Mouse (Mus musculus): ENCODE data around the gene Espl1.

Gene Espl1

DNA sequence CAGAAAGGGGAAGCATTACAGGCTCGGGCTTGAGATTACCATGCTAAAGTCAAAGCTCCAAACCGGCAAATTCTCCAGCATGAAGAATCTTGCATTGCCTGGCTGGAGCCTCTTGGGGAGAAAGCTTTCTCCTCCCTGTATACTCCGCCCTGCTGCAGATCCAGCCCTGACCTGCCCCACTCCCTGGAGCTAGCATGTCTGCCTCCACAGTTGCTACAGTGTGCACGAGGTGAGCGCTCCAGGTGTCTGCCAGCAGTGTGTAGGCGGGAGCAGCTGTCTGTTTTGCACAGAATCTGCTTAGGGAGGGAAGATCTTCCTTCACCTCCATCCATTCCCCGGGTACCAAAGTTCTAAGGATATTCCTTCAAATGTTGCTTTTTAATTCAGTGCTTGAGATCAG lies 33.5 kb upstream of the Espl1 start:
- no peak for TF ChIP-seq GATA4 (IDR thresholded peaks at IDR 0.05; ENCODE audit: insufficient replicate concordance, low read length)

DNA sequence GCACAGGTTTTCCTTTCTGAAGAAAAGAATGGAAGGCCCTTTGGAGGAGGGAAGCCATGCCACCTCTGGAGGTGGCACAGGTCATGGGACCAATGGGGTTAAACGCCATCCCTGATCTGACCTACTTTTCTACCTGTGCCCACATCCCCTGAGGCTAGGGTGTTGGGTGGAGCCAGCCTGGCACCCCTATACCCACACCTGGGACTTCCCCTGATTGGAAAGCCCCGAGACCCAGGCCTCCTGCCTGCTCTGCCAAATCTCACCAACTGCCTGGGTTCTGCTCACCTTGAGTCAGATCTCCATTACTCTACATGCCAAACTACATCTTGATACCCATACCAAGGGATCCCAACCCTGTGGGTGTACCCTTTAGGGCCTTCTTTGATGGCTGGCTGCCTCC lies 33.0 kb upstream of the Espl1 start:
- TF ChIP-seq GATA4 (IDR thresholded peaks at IDR 0.05; ENCODE audit: insufficient replicate concordance, low read length), result no peak

DNA sequence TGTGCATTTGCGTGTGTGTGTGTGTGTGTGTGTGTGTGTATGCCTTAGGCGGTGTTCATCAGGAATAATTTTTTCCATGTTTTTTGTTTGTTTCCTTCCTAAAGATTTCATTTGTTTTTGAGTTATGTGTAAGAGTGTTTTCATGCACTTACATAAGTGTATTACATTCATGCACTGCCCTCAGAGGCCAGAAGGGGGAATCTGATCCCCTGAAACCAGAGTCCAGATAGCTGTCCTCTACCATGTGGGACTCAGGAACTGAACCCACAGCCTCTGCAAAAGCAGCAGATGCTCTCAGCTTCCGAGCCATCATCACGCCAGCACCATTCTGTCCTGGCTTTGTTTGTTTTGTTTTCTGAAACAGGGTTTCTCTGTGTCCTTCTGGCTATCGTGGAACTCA lies 30.5 kb upstream of the Espl1 start:
- TF ChIP-seq GATA4 (IDR thresholded peaks at IDR 0.05; ENCODE audit: insufficient replicate concordance, low read length), result no peak

DNA sequence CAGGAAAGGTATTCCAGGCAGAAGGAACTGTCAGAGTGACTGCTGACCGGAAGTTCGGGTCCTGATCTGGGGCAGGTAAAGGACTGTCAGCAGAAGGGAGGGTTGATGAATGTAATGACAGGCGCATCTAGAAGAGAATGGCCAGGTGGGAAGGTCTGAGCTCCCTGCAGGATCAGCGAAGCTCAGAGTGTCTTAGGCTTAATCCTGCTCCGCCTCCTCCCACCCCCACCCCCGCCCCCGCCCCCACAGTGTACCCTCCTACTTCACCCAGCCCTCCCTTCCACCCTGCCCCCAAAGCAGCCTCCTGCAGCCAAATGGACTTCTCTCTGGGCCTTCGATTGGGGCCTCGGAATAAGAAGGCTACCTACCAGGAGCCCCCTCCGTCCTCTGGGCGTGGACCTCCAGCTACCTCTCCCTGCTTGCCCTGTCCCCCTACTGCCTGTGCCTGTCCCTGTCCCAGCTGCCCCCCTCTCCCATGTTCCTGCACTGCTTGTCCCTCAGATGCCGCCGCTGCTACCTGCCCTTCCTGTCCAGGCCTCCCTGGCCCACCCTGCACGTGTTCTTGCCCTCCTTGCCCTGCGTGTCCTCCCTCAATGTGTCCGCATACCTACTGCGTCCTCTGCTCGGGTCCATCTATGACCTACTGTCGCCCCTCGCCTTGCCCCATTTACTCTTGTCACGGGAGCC lies 25.6 kb upstream of the Espl1 start, which contains the start of gene Gm9918:
Gm9918 (plus strand) TSS at position 290 of the 687 bp plus-strand sequence.
- no peak for TF ChIP-seq GATA4 (IDR thresholded peaks at IDR 0.05; ENCODE audit: insufficient replicate concordance, low read length)

DNA sequence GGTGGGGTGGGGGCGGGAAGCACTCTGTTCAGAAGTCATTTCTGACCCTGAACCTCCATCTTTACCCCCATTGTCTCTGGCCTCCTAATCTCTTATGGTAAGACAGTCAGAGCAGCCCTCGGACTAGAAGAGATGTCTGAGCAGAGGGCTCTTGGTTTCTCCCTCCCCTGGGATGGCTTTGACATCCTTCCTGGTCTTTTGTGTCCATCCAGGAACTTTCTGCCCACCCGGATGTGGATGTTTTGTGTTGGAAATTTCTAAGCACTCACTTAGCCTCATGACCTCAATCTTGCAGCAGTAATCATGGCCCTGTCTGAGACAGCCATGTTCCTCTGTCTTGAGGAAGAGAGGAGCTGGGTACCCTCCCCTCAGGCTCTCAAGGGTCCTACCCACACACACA lies 24.6 kb upstream of the Espl1 start:
- TF ChIP-seq GATA4 (IDR thresholded peaks at IDR 0.05; ENCODE audit: insufficient replicate concordance, low read length), result no peak

DNA sequence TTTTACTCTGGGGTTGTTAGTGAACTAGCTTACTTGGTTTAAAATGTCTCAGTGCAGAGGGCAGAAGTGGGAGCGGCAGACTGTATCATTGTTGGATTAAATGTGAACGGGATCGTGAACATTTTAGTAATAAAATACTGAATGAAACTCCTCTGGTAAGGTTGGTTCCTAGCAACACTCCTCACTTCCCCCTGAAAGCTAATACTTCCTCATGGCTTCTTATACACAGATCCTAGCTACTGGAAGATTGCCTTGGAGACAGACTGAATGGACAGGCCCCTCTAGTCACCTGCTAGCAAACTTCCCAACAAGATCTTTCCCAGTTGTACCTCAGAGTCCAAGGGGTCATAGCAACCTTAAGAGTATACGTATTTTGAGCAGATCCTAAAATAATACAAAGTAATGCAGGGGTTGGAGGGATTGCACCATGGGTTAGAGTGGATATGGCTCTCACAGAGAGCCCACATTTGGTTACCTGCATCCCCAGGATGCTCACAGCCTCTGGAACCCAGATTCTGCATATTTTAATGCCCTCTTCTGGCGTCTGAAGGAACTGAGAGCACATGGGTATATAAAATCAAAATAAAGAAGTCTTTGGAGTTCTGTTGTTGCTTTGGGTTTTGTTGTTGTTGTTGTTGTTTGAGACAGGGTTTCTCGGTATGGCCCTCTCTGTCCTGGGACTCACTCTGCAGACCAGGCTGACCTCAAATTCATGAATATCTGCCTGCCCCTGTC lies 21.9 kb upstream of the Espl1 start:
- TF ChIP-seq GATA4 (IDR thresholded peaks at IDR 0.05; ENCODE audit: insufficient replicate concordance, low read length), result no peak

DNA sequence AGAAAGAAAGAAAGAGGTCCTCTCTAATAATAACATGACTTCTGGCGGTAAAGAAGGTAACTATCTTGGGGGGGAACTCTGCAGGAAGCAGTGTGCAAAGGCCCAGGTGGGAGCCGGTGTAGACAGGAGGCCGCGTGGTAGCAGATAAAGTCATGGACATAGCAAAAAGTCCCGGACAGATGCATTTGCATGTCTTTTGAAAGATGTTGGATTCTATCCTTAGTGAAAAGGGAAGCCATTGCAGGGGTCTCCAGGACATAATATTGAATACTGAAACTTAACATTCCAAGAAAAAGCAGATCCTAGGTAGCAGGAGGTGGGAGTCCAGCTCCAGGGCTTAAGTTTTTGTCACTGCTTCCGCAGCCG lies 17.4 kb upstream of the Espl1 start:
- TF ChIP-seq GATA4 (IDR thresholded peaks at IDR 0.05; ENCODE audit: insufficient replicate concordance, low read length), result no peak

DNA sequence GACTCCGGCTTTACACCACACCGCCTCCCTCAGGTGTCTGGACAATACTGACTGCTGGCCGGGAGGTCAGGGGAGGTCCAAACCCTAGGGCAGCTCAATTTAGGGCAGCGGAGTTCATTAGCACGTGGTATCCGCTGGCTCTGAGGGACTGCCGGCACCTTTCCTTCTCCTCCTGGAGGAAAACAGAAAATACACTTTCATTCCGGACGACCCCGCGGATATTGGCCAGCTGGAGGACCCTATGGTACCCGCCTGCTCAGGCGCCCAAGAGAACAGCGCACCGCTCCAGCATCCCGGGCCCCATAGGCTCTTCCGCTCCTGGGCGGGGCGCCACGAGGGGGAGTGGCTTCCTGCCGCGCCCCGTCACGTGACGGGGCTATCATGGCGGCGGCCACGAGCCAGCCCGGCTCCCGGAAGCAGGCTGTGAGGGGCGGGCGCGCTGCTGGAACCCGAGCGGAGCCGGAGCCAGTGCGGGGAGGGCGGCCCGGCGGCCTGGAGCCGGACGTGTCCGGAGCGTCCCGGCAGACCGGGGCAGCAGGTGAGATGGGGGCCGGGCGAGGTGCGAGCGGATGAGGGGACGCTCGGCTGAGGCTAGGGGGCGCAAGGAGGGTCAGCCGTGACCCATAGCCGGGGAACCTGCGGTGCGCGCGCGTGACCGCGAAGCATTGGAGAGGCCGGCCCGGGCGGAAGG lies 16.8 kb upstream of the Espl1 start, which contains the start of gene Mfsd5:
Mfsd5 (plus strand) TSS at position 363 of the 691 bp plus-strand sequence.
- TF ChIP-seq GATA4 (IDR thresholded peaks at IDR 0.05; ENCODE audit: insufficient replicate concordance, low read length), result peak; percentile 75; the same call in 1 of the 2 replicates

DNA sequence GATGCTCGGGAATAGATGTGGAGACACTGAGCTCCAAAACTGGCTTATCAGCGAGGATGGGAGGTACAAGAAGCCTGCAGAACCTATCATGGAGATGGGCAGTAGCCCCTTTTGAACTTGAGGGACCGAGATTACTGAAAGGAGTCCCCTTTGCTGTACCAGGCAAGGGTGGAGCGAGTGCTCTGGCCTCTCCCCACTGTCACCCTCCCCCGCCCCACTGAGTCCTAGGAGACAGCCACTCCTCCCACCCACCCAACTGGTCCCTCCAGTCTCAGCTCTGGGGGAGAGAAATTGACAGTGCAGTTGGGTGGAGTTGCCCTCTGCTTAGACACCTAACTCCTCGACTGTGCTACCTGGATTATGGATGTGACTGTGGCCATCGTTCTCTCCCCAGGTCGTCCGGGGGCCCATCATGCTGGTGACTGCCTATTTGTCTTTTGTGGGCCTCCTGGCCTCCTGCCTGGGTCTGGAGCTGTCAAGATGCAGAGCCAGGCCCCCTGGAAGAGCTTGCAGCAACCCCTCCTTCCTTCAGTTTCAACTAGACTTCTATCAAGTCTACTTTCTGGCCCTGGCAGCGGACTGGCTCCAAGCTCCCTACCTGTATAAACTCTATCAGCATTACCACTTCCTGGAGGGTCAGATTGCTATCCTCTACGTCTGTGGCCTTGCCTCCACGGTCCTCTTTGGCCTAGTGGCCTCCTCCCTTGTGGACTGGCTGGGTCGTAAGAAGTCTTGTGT lies 16.1 kb upstream of the Espl1 start:
- TF ChIP-seq GATA4 (IDR thresholded peaks at IDR 0.05; ENCODE audit: insufficient replicate concordance, low read length), result no peak

DNA sequence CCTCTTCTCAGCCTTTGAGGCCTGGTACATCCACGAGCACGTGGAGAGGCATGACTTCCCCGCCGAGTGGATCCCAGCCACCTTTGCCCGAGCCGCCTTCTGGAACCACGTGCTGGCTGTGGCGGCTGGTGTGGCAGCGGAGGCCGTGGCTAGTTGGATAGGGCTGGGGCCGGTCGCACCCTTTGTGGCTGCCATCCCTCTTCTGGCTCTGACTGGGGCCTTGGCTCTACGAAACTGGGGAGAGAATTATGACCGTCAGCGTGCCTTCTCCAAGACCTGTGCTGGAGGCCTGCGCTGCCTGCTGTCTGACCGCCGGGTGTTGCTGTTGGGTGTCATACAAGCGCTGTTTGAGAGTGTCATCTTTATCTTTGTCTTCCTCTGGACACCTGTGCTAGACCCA lies 15.4 kb upstream of the Espl1 start:
- TF ChIP-seq GATA4 (IDR thresholded peaks at IDR 0.05; ENCODE audit: insufficient replicate concordance, low read length), result no peak

DNA sequence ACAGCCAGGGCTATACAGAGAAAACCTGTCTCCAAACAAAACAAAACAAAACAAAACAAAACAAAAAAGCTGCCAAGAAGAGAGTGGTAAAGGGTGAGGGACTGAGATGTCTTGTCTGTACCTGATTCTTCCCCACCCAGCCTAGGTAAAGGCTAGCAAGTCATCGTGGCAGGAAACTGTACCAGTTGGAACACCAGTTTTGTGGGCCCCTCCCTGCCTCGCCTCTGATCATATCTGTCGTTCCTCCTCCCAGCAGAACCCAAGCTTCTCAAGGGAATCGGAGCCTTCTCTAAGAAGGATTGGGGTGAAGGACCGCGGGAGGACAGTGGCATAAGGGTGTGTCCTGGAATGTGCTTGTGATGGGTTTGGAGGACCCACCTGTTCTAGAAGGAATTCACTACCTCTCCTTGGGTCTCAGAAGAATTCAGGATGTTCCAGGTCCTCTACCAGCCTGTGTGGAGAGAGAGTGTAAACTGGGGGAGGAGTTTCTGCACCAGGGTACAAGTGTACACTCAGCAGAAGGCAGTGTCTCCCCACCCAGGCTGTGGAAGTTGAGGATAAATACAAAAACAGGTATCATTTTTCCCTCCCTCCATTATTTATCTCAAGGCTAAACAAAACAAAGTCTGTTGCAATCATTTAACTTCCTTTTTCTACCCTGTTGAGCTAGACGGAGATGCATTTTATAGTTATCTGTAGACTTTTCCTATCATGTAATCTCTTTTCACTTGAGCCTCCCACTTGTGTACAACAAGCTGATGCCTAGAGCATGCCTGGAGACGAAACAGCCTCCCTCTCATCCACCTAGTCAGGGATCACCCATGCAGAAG lies 13.4 kb upstream of the Espl1 start:
- TF ChIP-seq GATA4 (IDR thresholded peaks at IDR 0.05; ENCODE audit: insufficient replicate concordance, low read length), result no peak

DNA sequence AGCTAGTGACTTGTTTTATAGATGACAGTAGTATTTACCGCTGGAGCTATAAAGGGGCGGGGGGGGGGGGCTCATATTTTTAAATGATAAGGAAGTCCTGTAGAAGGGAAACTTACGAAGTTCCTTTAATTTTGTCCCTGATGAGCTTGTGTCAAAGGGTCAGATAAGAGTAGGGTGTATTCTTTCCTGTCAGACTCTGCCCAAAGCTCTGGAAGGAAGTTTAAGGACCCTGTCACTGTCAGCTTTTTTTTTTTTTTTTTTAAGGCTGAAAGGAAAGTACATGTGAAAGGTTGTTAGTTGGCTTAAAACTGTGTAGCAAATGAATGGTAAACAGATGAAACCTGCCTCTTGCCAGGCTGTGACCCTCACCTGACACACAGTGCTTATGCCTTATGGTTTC lies 12.4 kb upstream of the Espl1 start:
- TF ChIP-seq GATA4 (IDR thresholded peaks at IDR 0.05; ENCODE audit: insufficient replicate concordance, low read length), result no peak

DNA sequence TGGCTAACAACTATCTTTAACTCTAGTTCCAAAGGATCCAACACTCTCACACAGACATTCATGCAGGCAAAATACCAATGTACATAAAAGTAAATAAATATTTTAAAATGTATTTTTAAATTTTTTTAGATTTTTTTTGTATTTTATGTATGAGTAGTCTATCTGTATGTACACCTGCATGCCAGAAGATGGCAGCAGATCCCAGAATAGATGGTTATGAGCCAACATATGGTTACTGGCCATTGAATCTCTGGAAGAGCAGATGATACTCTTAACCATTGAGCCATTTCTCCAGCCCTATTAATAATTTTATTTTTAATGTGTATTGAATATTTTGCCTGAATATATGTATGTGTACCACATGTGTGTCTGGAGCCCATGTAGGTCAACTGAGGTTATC lies 8.7 kb upstream of the Espl1 start:
- TF ChIP-seq GATA4 (IDR thresholded peaks at IDR 0.05; ENCODE audit: insufficient replicate concordance, low read length), result no peak

DNA sequence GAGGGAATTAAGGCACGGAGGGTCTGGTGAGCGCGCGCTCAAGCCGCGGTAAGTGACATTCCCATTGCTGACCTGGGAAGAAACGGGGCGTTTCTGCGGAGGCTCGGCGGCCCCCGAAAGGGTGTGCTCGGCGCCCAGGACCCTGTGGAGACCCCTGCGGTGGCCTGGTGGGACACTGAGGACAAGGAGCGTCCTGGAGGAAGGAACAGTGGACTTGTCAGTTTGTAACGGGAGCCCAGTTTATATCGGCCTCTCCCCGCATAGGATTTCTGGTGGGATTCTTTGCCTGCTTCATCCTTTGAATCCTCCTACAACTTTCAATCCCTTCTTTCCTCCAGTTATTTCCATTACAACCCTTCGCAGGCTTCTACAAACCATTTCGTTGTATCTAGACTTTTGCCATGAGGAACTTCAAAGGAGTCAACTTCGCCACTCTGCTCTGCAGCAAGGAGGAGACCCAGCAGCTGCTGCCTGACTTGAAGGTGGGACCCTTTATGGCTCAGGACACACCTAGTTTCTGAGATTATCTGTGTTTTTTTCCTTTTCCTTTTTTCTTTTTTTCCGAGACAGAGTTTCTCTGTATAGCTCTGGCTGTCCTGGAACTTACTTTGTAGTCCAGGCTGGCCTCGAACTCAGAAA lies 421 bp downstream of the Espl1 start:
- no peak for TF ChIP-seq GATA4 (IDR thresholded peaks at IDR 0.05; ENCODE audit: insufficient replicate concordance, low read length)

Data from liver, adult (tissue).